26 mouse cellular contexts compared by ENCODE assay signal in the genomic region with DNA sequence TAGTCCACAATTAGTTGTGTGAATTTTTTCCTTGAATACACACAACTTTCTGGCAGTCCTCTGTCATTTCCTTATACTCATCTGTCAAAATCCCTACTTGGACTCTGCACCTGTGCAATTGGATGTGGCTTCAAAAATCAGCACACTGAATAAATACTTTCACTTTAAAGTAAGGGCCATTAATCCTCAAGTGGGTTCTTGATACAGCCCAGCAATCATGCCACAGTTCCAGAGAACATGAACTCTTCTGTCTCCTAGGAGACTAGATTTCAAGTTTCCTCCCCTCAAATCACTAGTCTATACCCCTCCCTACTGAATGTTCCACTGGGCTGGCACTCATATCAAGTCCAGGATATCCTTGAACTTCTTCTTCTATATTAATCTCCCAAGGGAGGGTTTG. TPM values are rescaled to one million over a fixed set of nuclear protein-coding genes. Genes with fewer than 3 reads are reported as not detected.
"Had no signal": no experiment of that assay in that cellular context is flagged by ENCODE, and none has a peak within 500 bp of the region (broad histone marks: within the 10 kb centered on the region; RNA-seq: fewer than 3 reads in every experiment).

No protein-coding gene starts in this region.

- H3K4me3 ChIP-seq: liver, embryonic 12.5 days; midbrain, embryonic 10.5 days; midbrain, embryonic 12.5 days; myocyte; neural tube, embryonic 13.5 days; neural tube, embryonic 15.5 days had no signal

- H3K4me1 ChIP-seq: liver, embryonic 12.5 days; neural tube, embryonic 15.5 days had no signal

- H3K4me2 ChIP-seq: liver, embryonic 12.5 days; midbrain, embryonic 12.5 days; neural tube, embryonic 13.5 days; neural tube, embryonic 15.5 days had no signal

- ATAC-seq: liver, embryonic 12.5 days; midbrain, embryonic 16.5 days had no signal

- H3K27ac ChIP-seq: liver, embryonic 12.5 days; liver, embryonic 14.5 days; midbrain, embryonic 10.5 days; midbrain, embryonic 12.5 days; neural tube, embryonic 13.5 days; neural tube, embryonic 15.5 days had no signal

- DNase-seq: midbrain, embryonic 14.5 days; retina, postnatal 1 day; right cerebral cortex, adult 18-20 months; right cerebral cortex, postnatal 25 days; right cerebral cortex, postnatal 4 days; spleen, adult 18-20 months; thymus, adult 18-20 months; thymus, postnatal 14 days; thymus, postnatal 36 days had no signal

- H3K27me3 ChIP-seq: neural tube, embryonic 13.5 days; neural tube, embryonic 15.5 days had no signal

- H3K9ac ChIP-seq: liver, embryonic 12.5 days; liver, embryonic 14.5 days; midbrain, embryonic 12.5 days; neural tube, embryonic 13.5 days; neural tube, embryonic 15.5 days had no signal

- H3K9me3 ChIP-seq: liver, embryonic 12.5 days; midbrain, embryonic 12.5 days; neural tube, embryonic 13.5 days; neural tube, embryonic 15.5 days had no signal

- H3K36me3 ChIP-seq: liver, embryonic 12.5 days; midbrain, embryonic 10.5 days; midbrain, embryonic 12.5 days; neural tube, embryonic 13.5 days; neural tube, embryonic 15.5 days had no signal

RNA-seq across cellular contexts. Expression of a gene that starts 4.1 kb away (rescaled TPM):
- total RNA-seq: megakaryocyte, adult 5-6 weeks; megakaryocyte-erythroid progenitor cell, adult 5-6 weeks had no signal
- polyA plus RNA-seq: myocyte had no signal

RNA-seq across cellular contexts. Expression of a gene that starts 14.4 kb away (rescaled TPM):
- total RNA-seq: liver, adult 2 months; megakaryocyte, adult 5-6 weeks; megakaryocyte-erythroid progenitor cell, adult 5-6 weeks had no signal
- polyA plus RNA-seq: liver, adult 2 months; liver, embryonic 12.5 days; liver, embryonic 14.5 days; liver, embryonic 16.5 days; midbrain, embryonic 10.5 days; midbrain, embryonic 12.5 days; midbrain, embryonic 14.5 days; myocyte; neural tube, embryonic 11.5 days; neural tube, embryonic 13.5 days; small intestine, adult 2 months; stomach, embryonic 14.5 days; stomach, embryonic 16.5 days; thymus, postnatal 0 days had no signal

RNA-seq across cellular contexts. Expression of a gene that starts 33.3 kb away (rescaled TPM):
- total RNA-seq: liver, adult 2 months; megakaryocyte, adult 5-6 weeks; megakaryocyte-erythroid progenitor cell, adult 5-6 weeks had no signal
- polyA plus RNA-seq: liver, adult 2 months; midbrain, embryonic 10.5 days; midbrain, embryonic 12.5 days; small intestine, adult 2 months had no signal

RNA-seq across cellular contexts. Expression of a gene that starts 37.6 kb away (rescaled TPM):
- total RNA-seq: megakaryocyte, adult 5-6 weeks; megakaryocyte-erythroid progenitor cell, adult 5-6 weeks had no signal
- polyA plus RNA-seq: liver, embryonic 12.5 days; midbrain, embryonic 12.5 days; neural tube, embryonic 13.5 days; stomach, embryonic 14.5 days had no signal
